Mouse (Mus musculus): ENCODE data around the gene Abcc9. TPM values are rescaled to one million over a fixed set of nuclear protein-coding genes. Genes with fewer than 3 reads are reported as not detected.

Abcc9 gene
- polyA plus RNA-seq, 1 experiment from 2014 or later: 10.0 TPM

DNA sequence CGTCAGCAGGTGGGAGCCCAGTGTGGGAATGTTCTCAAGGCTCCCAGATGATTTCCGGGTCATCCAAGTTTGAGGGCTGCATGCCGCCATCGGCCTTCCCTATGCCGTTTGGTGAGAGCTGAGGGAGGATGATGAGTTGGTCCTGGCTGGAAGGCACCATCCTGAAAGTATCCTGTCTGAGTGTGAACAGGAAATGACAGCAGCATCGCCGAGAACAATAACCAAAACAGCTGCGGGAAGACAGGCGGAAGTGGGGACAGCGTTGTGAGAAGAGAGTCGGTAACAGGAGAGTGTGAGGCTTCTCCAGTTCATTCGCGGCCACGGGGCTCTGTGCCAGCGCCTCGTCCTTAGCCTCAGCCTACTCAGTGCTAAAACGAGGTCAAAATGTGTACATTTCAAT lies 163.6 kb downstream of the Abcc9 start:
- Histone ChIP-seq H3K27ac (0 out of 2 replicates have a peak overlapping the region, but pooled peaks have one; percentile 32), H3K27me3 (replicated peaks) (no peaks in the 10 kb centered on the region), H3K4me2 (replicated peaks) (peak overlapping the region; percentile 24), H3K9me3 (no peaks in the 10 kb centered on the region), H3K36me3 (no peaks in the 10 kb centered on the region), H3K4me3 (replicated peaks) (no peak overlapping the region), H3K9ac (no peak overlapping the region), H3K4me1 (replicated peaks) (0 out of 2 replicates have a peak, but pooled peaks cover 3% of the 10 kb centered on the region)
- peak; percentile 57; the same call in 1 of the 2 replicates for ATAC-seq
- 62% methylated on average over 17 of the region's 17 CpGs for WGBS

Other genes with a start within 250 kb of the Abcc9 start
- gene Gys2, start 229.2 kb downstream of the Abcc9 start, polyA plus RNA-seq (2015; fragmentation: Nextera tagmentation; extraction: Ambion mirVana): 0.97 and 1.4 TPM in 2 replicates
- 93.1 and 100 TPM in 2 replicates for gene Ldhb, start 194.4 kb downstream of the Abcc9 start, polyA plus RNA-seq (2015; fragmentation: Nextera tagmentation; extraction: Ambion mirVana)
- gene Kcnj8, start 130.7 kb downstream of the Abcc9 start, polyA plus RNA-seq (2015; fragmentation: Nextera tagmentation; extraction: Ambion mirVana): 37.2 and 40.6 TPM in 2 replicates
- 135 and 141 TPM in 2 replicates for gene Cmas, start 54.4 kb upstream of the Abcc9 start, polyA plus RNA-seq (2015; fragmentation: Nextera tagmentation; extraction: Ambion mirVana)
- gene Sult6b2, start 102.2 kb upstream of the Abcc9 start, polyA plus RNA-seq (2015; fragmentation: Nextera tagmentation; extraction: Ambion mirVana): 20.9 and 24.9 TPM in 2 replicates

Measured in intestine, embryonic 15.5 days (tissue).